Mouse (Mus musculus): ENCODE measurements at regions not wholly inside any gene's neighbourhood (a gene's known extent, or its start where the extent isn't known, plus 50 kb on each side); places are given as distances from the start of the nearest gene placed in this dataset.

GRCm38 (mm10) chr13:34821946-34822345, 53.2 kb upstream of the Prpf4b start:
- no peak for TF ChIP-seq CTCF (conservative IDR thresholded peaks at IDR 0.05; ENCODE audit: low read length)
- TF ChIP-seq NANOG (IDR thresholded peaks at IDR 0.05; ENCODE audit: borderline replicate concordance, low read length) = no peak
- no peak for TF ChIP-seq POU5F1 (IDR thresholded peaks at IDR 0.05; ENCODE audit: borderline replicate concordance, low read length)
